Comparison of ENCODE assay signal across 8 mouse cellular contexts in the genomic region with DNA sequence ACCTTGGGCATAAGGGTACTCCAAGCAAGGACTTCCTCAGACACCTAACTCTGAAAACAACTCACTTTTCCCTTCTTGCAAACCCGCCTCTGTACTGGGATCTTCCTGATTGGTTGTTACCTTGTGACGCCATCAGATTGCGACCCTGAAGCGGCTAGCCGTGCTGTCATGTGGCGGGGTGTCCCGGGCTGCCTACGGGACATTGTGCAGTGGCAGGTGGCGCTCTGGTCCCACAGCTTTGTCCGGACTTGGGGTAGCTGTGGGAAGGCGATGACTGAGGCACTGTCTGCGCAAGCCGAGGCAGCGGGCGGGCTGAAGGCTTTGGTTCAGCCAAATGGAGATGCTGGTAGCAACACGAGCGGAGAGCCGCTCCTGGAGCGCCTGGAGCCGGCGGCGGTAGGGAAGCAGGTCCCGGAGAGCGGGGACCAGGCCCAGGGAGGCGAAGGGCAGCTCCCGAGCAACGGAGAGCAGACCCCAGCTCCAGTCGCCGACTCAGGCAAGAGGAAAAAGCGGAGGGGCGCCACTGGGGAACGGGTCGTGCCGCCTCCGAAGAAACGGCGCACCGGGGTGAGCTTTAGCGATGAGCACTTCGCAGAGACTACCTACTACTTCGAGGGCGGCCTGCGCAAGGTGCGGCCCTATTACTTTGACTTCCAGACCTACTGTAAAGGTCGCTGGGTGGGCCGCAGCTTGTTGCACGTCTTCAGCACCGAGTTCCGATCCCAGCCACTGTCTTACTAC. TPM values are rescaled to one million over a fixed set of nuclear protein-coding genes. Genes with fewer than 3 reads are reported as not detected.
A peak's percentile ranks its signal among the peaks of the same experiment; 100 is the strongest.
DNase-seq lines count a peak whose midpoint lies in the region; ATAC-seq lines count a peak whose summit lies in the region.

Gene Rpusd2 (plus strand): TSS at position 135 of the 741 bp plus-strand sequence.

- H3K4me2 ChIP-seq in hindbrain, embryonic 15.5 days = peak within 1 kb of the TSS; percentile 60

- H3K4me1 ChIP-seq in hindbrain, embryonic 15.5 days (replicated peaks) = peaks cover 15% of the 10 kb centered on the region

- ATAC-seq in hindbrain, embryonic 15.5 days (ENCODE audit: low FRiP score, low read depth) = peak; percentile 95

- no peaks in the 10 kb centered on the region for H3K9me3 ChIP-seq in hindbrain, embryonic 15.5 days

- H3K4me3 ChIP-seq in hindbrain, embryonic 15.5 days = peak within 1 kb of the TSS; percentile 72

- WGBS in hindbrain, embryonic 15.5 days = 0% methylated on average over 49 of the region's 49 CpGs

- peak; percentile 92 for DNase-seq in T-cell, adult 2 months (ENCODE audit: low spot score)
- DNase-seq in cerebellum, postnatal 36 days = peak; percentile 91 to 94
- DNase-seq in frontal cortex, postnatal 36 days (ENCODE audit: low spot score in 2 of 2) = peak; percentile 91 to 96
- peak; percentile 87 for DNase-seq in left cerebral cortex, adult 11 months (ENCODE audit: low spot score)
- DNase-seq in lung, postnatal 4 days = peak; percentile 92 to 94
- peak; percentile 91 for DNase-seq in retina, postnatal 7 days (ENCODE audit: low read depth, low spot score)
- peak; percentile 79 for DNase-seq in urinary bladder, adult 2 months (ENCODE audit: low spot score)

- H3K27me3 ChIP-seq in hindbrain, embryonic 15.5 days = no peaks in the 10 kb centered on the region; the same call in 1 of the 2 replicates

- H3K36me3 ChIP-seq in hindbrain, embryonic 15.5 days = peaks cover 14% of the 10 kb centered on the region

- peak within 1 kb of the TSS; percentile 72 for H3K9ac ChIP-seq in hindbrain, embryonic 15.5 days

- peak within 1 kb of the TSS; percentile 82 for H3K27ac ChIP-seq in hindbrain, embryonic 15.5 days (replicated peaks)

RNA-seq across cellular contexts. Expression of gene Rpusd2, which starts in this region (rescaled TPM):
- 3.7 and 4.8 TPM in 2 replicates for polyA plus RNA-seq in hindbrain, embryonic 15.5 days (2015; fragmentation: Nextera tagmentation; extraction: Ambion mirVana)
- 2.9 and 3.5 TPM in 2 replicates for polyA plus RNA-seq in urinary bladder, adult 2 months (2012; rRNA removed)

Comparison
In these comparisons a context has a peak if more than half of its experiments do, and no peak if none do; other contexts are left out.
1. Peak in every context shown above with its lines: DNase-seq, ATAC-seq, H3K4me3 ChIP-seq and H3K27ac ChIP-seq.